Mouse (Mus musculus) midbrain, embryonic 14.5 days (tissue): ENCODE data around the gene Cisd3. TPM values are rescaled to one million over a fixed set of nuclear protein-coding genes. Genes with fewer than 3 reads are reported as not detected.
A peak's percentile ranks its signal among the peaks of the same experiment; 100 is the strongest.

Source experiments
- ATAC-seq: fragments of 200-750 bp; cut with Nextera tagmentation; 2 replicates; pipeline ENCODE4 v1.8.0; 2017; ENCODE audit warnings: moderate number of reproducible peaks, moderate library complexity; ENCODE audit not compliant: low FRiP score, low TSS enrichment
- DNase-seq: peaks from one replicate; pipeline ENCODE4 v3.0.0-alpha.2; 2015
- H3K27ac ChIP-seq: fragments of 300-500 bp; sonication (generic); replicated peaks from 2 replicates; pipeline ENCODE4 v1.5.1; 2014; ENCODE audit warnings: mild to moderate bottlenecking, low read depth, low read length, moderate library complexity
- H3K27me3 ChIP-seq: fragments of 300-500 bp; sonication (generic); 2 replicates; pipeline ENCODE4 v1.6.1; 2014; ENCODE audit warnings: low read length, control low read depth, mixed read lengths; ENCODE audit not compliant: control insufficient read depth, insufficient read depth
- H3K36me3 ChIP-seq: fragments of 300-500 bp; sonication (generic); 2 replicates; pipeline ENCODE4 v1.6.1; 2014; ENCODE audit warnings: low read length, control low read depth; ENCODE audit not compliant: control insufficient read depth, insufficient read depth
- H3K4me1 ChIP-seq: fragments of 300-500 bp; sonication (generic); 2 replicates; pipeline ENCODE4 v1.6.1; 2014; ENCODE audit warnings: mild to moderate bottlenecking, antibody characterized with exemption, low read length, control low read depth; ENCODE audit not compliant: control insufficient read depth, insufficient read depth
- H3K4me2 ChIP-seq: fragments of 300-500 bp; sonication (generic); 2 replicates; pipeline ENCODE4 v1.6.1; 2014; ENCODE audit warnings: mild to moderate bottlenecking, low read length, moderate library complexity
- H3K4me3 ChIP-seq: fragments of 300-500 bp; sonication (generic); replicated peaks from 2 replicates; pipeline ENCODE4 v1.5.1; 2014; ENCODE audit warnings: low read depth, low read length
- H3K9ac ChIP-seq: fragments of 300-500 bp; sonication (generic); replicated peaks from 2 replicates; pipeline ENCODE4 v1.6.1; 2014; ENCODE audit warnings: mild to moderate bottlenecking, low read length, moderate library complexity
- H3K9me3 ChIP-seq: fragments of 300-500 bp; sonication (generic); 2 replicates; pipeline ENCODE4 v1.6.1; 2016; ENCODE audit warnings: low read length, control low read depth, mixed read lengths; ENCODE audit not compliant: control insufficient read depth
- WGBS: fragments of 180-500 bp; shearing (Covaris S2); extraction: QIAGEN DNeasy Blood & Tissue Kit; methylation state at CpG from one replicate; pipeline ENCODE4 v1.1.7; 2014; 5-methylcytosine and 5-hydroxymethylcytosine counted together
- polyA plus RNA-seq: library from polyadenylated mRNA; unstranded; fragments of >200 nt; fragmentation: Nextera tagmentation; extraction: Ambion mirVana; gene quantifications from 2 replicates; pipeline ENCODE4 v1.2.1, GENCODE M21; 2014

Cisd3 gene
- polyA plus RNA-seq, 1 experiment from 2014 or later, result 17.4 TPM

DNA sequence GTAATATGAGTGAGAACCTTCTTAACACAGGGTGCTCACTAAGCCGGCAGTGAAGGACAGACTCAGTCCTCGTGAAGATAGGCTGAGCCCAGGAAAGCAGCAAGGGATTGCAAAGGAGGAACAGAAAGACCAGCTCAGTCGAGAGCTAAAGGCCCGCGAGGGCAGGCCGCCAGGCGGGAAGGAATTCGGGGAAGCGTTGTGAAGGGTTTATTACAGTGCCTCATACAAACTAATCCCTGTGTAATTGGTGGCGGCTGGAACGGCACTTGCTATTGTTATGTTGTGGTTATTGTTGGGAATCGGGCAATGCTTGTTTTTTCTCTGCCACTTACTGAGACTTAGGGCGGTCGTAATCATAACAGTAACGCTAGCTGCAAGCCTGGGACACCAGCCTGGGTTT, 8.2 kb upstream of the Cisd3 start:
- DNase-seq (peak; percentile 68), ATAC-seq (no peak)
- H3K4me1 ChIP-seq, result peaks cover 9% of the 10 kb centered on the region; the same call in 1 of the 2 replicates
- no peaks in the 10 kb centered on the region for H3K9me3 ChIP-seq
- H3K4me3 ChIP-seq, result no peak overlapping the region
- H3K27me3 ChIP-seq, result no peaks in the 10 kb centered on the region
- H3K4me2 ChIP-seq, result no peak overlapping the region
- 11% methylated on average over 15 of the region's 15 CpGs for WGBS
- peaks cover 94% of the 10 kb centered on the region for H3K36me3 ChIP-seq
- no peak overlapping the region for H3K9ac ChIP-seq
- H3K27ac ChIP-seq, result peak overlapping the region; percentile 9; the same call in 1 of the 2 replicates

DNA sequence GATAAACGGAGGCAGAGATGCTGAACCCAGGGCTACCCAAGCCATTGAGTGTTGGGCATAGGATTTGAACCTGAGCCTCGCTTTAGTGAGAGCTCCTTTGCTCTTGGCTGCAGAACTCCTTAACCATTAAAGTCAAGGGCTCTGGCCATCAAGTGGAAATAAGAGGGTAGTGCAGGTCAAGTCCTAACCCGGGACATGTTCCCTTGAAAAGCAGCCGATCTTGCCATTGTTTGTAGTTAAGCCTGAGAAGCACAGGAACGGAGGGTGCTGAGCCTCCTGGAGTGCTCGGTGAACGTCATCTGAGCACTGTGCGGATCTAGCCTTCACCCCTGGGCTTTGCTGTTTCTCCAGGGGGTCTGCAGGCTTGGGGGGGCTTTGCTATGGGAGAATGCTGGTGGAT, 7.8 kb upstream of the Cisd3 start:
- Histone ChIP-seq H3K27me3 (no peaks in the 10 kb centered on the region), H3K9ac (no peak overlapping the region), H3K4me2 (no peak overlapping the region), H3K4me1 (peaks cover 9% of the 10 kb centered on the region; the same call in 1 of the 2 replicates), H3K4me3 (no peak overlapping the region), H3K36me3 (peaks cover 94% of the 10 kb centered on the region), H3K9me3 (no peaks in the 10 kb centered on the region), H3K27ac (0 out of 2 replicates have a peak overlapping the region, but pooled peaks have one; percentile 9)
- ATAC-seq, result no peak
- no peak for DNase-seq
- WGBS, result 29% methylated on average over 8 of the region's 8 CpGs

DNA sequence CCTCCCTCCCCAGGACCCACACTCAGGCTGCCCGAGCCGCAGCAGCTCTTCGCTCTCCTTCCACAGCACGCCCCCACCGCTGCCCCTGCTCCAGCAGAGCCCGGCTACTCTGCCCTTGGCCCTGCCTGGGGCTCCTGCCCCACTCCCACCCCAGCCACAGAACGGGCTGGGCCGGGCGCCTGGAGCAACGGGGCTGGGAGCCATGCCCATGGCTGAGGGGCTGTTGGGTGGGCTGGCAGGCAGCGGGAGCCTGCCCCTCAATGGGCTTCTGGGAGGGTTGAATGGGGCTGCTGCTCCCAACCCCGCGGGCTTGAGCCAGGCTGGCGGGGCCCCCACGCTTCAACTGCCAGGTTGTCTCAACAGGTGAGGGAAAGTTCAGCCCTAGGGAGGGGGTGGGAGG, 7.3 kb upstream of the Cisd3 start:
- peaks cover 89% of the 10 kb centered on the region for H3K36me3 ChIP-seq

DNA sequence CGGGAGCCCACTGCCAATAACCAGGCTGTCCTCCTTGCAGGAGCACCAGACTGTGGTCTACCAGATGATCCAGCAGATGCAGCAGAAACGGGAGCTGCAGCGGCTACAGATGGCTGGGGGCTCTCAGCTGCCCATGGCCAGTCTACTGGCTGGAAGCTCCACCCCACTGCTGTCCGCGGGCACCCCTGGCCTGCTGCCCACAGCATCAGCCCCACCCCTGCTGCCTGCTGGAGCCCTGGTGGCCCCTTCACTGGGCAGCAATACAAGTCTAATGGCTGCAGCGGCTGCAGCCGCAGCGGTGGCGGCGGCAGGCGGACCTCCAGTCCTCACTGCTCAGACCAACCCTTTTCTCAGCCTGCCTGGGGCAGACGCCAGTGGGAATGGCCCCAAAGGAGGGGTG, 5.2 kb upstream of the Cisd3 start:
- no peaks in the 10 kb centered on the region for H3K9me3 ChIP-seq
- H3K4me1 ChIP-seq, result peaks cover 12% of the 10 kb centered on the region; the same call in 1 of the 2 replicates
- ATAC-seq, result no peak
- H3K27me3 ChIP-seq, result no peaks in the 10 kb centered on the region
- no peak overlapping the region for H3K4me3 ChIP-seq
- no peak for DNase-seq
- 71% methylated on average over 12 of the region's 12 CpGs for WGBS
- no peak overlapping the region; the same call in 1 of the 2 replicates for H3K27ac ChIP-seq
- peaks cover 68% of the 10 kb centered on the region for H3K36me3 ChIP-seq
- no peak overlapping the region for H3K9ac ChIP-seq
- no peak overlapping the region for H3K4me2 ChIP-seq

More for the DNA sequence above, 7.3 kb upstream of the Cisd3 start:
- Histone ChIP-seq H3K9ac (no peak overlapping the region), H3K27me3 (no peaks in the 10 kb centered on the region), H3K27ac (no peak overlapping the region), H3K9me3 (no peaks in the 10 kb centered on the region), H3K4me1 (peaks cover 9% of the 10 kb centered on the region; the same call in 1 of the 2 replicates), H3K4me3 (no peak overlapping the region), H3K4me2 (no peak overlapping the region)
- no peak; the same call in 1 of the 2 replicates for ATAC-seq
- WGBS, result 63% methylated on average over 15 of the region's 15 CpGs
- DNase-seq, result no peak

DNA sequence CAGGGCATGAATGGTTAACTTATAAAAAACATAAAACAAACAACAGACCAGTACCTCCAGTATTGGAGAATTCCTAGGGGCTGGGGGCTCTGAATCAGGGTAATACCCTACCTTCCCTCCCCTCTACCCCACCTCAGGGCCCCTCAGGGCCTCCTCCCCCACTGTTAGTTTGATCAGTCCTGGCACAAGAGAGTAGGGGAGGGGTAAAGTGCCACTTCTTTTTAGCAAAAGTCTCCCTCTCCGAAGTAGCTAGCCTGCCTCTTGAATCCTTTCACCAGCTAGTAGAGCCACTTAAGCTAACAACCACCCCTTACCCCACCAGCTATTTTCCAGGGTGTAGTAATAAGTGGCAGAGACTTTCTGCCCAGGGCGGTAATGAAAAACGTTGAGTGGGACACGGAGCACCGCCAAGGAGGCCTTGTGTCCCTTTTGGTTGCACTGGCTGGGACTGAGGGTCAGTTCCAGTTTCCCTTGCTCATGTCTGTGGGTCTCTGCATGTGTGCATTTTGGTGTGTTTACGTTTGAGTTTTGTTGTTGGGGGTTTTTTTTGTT, 3.0 kb upstream of the Cisd3 start:
- H3K4me1 ChIP-seq, result peaks cover 8% of the 10 kb centered on the region; the same call in 1 of the 2 replicates
- H3K9me3 ChIP-seq, result no peaks in the 10 kb centered on the region
- no peak overlapping the region for H3K4me2 ChIP-seq
- H3K4me3 ChIP-seq, result no peak overlapping the region
- H3K27ac ChIP-seq, result no peak overlapping the region
- DNase-seq (no peak), ATAC-seq (no peak)
- H3K36me3 ChIP-seq, result peaks cover 48% of the 10 kb centered on the region
- H3K9ac ChIP-seq, result no peak overlapping the region
- 85% methylated on average over 6 of the region's 6 CpGs for WGBS
- no peaks in the 10 kb centered on the region for H3K27me3 ChIP-seq

DNA sequence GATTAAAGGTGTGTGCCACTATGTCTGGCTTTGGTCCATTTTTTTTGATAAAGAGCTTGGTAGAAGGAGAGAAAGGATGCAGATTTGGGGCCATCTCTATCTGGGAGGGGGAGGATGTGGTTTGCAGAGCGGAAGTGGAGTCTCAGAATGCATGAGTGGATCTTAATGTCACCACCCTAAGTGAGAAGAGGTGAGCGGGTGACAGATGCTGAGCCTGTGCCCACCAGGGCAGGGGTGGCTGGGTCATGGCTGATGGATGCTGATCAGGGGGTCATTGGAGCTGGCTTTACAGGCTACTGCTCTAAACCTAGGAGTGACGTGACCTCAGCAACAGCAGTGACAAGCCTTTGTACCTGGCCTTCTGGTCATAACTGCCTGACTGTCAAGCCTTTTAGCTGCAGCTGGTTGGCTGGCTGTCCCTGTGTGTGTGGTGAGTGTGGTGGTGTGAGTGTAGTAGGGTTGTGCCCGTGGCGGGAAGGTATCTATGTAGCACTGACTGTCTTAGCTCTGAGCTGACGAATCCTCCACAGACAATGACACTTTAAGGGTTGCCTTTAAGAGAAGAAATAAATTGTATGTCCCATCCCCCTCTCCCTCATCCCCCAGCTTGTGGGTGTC, 1.5 kb upstream of the Cisd3 start:
- H3K4me1 ChIP-seq, result peaks cover 6% of the 10 kb centered on the region; the same call in 1 of the 2 replicates
- no peaks in the 10 kb centered on the region for H3K27me3 ChIP-seq
- H3K4me3 ChIP-seq, result no peak overlapping the region
- ATAC-seq (no peak), DNase-seq (no peak)
- H3K9me3 ChIP-seq, result no peaks in the 10 kb centered on the region
- H3K36me3 ChIP-seq, result peaks cover 44% of the 10 kb centered on the region
- H3K27ac ChIP-seq, result no peak overlapping the region
- 88% methylated on average over 6 of the region's 6 CpGs for WGBS
- no peak overlapping the region for H3K9ac ChIP-seq
- H3K4me2 ChIP-seq, result no peak overlapping the region

DNA sequence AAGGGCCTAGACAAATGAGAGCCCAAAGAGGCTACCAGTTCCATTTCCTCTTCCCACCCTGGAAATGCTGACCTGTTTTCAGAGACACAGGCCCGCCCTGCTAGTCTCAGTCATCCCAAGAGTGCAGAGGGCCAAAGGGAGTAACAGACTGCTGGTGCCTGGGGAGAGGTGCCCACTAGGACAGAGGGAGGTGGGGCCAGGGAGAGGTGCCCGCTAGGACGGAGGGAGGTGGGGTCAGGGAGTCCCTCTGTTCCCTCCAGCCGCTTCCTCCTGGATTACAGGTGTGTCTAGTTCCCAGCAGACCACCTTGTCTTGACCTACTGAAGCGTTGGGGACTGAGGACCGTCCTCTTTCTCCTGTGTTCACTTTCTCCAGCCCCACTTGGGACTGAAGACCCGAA, 860 bp upstream of the Cisd3 start:
- Histone ChIP-seq H3K27ac (no peak overlapping the region), H3K36me3 (peaks cover 43% of the 10 kb centered on the region), H3K4me3 (no peak overlapping the region), H3K4me2 (peak overlapping the region; percentile 85), H3K4me1 (peaks cover 6% of the 10 kb centered on the region; the same call in 1 of the 2 replicates), H3K9me3 (no peaks in the 10 kb centered on the region), H3K27me3 (no peaks in the 10 kb centered on the region), H3K9ac (0 out of 2 replicates have a peak overlapping the region, but pooled peaks have one; percentile 26)
- ATAC-seq (no peak), DNase-seq (no peak)
- WGBS, result 46% methylated on average over 7 of the region's 7 CpGs

DNA sequence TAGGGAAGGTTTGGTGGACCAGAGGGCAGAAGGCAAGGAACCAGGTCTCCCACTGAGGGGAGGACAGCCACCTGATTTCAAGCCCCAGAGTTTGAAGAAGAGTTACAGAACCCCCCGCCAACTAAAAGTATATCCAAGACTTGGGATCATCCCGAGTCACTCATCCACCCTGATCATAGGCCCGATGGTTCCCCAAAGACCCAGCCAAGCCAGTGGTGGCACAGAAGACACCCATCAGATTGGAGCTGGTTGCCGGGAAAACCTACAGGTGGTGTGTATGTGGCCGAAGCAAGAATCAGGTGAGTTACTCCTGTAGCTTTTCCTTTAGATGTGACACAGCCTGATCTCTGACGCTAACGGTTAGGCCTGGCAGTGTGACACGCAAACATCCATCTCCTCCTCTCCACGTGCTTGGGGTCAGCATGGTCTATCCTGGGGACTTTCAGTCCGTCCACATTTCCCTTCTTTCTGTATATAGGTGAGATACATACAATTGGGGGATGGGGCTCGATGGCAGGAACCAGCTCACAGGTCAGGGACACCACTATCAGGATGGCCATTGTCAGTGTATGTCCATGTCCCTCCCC, 789 bp downstream of the Cisd3 start:
- H3K27ac ChIP-seq, result no peak overlapping the region
- no peaks in the 10 kb centered on the region for H3K9me3 ChIP-seq
- H3K27me3 ChIP-seq, result no peaks in the 10 kb centered on the region
- peaks cover 6% of the 10 kb centered on the region; the same call in 1 of the 2 replicates for H3K4me1 ChIP-seq
- ATAC-seq (no peak), DNase-seq (no peak)
- peak overlapping the region; percentile 85 for H3K4me2 ChIP-seq
- H3K4me3 ChIP-seq, result 0 out of 2 replicates have a peak overlapping the region, but pooled peaks have one; percentile 41
- H3K9ac ChIP-seq, result no peak overlapping the region
- peaks cover 45% of the 10 kb centered on the region for H3K36me3 ChIP-seq
- WGBS, result 72% methylated on average over 11 of the region's 11 CpGs
